Mouse (Mus musculus) right cerebral cortex, postnatal 14 days (tissue): Measurements from ENCODE around the gene Irx3.
A peak's percentile ranks its signal among the peaks of the same experiment; 100 is the strongest.

Experiments
- DNase-seq: peaks from one replicate; pipeline ENCODE4 v3.0.0; 2022

Gene Irx3

GRCm38 (mm10) chr8:91800523-91801240 lies 1.2 kb downstream of the Irx3 start:
- DNase-seq, result no peak

DNA sequence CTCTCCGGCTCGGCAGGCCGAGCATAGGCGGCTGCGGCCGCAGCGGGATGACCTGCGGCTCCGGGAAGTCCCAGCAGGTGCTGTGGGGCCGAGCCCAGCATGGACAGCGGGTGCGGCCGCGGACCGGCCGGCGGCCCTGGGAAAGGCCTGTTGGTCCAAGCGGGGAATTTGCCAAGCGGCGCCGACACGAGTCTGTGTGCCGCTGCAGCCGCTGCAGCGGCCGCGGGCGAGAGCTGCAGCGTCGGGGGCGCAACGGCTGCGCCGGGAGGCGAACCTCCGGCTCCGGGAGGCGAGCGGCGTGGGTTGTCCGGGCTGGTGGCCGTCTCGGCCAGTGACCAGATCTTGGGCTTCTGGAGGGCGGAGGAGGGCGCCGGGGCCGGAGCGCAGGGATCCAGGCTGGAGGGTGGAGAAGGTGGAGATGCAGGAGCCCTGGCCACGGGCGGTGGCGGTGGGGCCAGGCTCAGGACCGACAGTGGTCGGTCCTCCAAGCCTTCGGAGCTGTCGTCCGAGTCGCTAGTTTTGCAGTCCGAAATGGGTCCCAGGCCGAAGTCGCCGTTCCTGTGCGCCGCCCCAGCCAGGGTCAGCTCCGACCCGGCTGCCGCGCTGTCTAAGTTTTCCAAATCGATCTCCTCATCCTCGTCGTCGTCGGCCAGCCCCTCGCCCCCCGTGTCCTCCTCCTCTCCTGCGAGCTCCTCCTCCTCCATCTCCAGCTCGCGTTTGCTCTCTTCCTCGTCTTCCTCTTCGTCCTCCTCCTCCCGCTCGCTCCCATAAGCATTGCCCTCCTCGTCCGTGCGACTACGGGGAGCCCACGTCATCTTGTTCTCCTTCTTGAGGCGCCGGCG lies 2.0 kb downstream of the Irx3 start:
- DNase-seq, result no peak

DNA sequence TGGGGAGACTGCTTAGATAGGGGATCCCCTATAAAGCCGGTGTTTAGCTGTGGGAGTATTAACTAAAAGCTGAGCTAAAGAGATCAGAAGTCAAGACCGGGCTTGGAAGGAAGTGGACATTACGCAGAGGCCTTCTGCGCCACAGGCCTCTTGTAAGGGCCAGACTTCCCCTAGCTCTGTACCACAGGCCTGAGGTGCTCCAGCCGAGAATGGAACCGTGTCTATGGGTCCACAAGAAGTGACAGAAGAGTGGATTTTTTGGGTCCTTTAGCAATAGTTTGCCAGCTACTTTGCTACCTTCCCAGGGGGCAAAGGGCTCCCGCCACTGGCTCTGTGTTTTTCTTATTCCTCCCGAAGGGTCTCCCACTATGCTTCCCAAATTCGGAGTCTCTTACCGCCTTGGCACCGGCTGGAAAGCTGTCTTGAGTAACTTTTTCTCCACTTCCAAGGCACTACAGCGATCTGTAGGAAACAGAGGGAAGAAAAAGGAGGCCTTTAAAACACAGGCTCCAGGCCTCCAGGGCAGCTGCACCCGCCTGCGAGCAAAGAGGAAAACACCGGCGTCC lies 2.8 kb downstream of the Irx3 start:
- DNase-seq, result no peak

GRCm38 (mm10) chr8:91797626-91798271 lies 4.1 kb downstream of the Irx3 start:
- peak; percentile 31 for DNase-seq

- no peak for DNase-seq
Measured at GRCm38 (mm10) chr8:91793846-91794245, 8.0 kb downstream of the Irx3 start.

DNA sequence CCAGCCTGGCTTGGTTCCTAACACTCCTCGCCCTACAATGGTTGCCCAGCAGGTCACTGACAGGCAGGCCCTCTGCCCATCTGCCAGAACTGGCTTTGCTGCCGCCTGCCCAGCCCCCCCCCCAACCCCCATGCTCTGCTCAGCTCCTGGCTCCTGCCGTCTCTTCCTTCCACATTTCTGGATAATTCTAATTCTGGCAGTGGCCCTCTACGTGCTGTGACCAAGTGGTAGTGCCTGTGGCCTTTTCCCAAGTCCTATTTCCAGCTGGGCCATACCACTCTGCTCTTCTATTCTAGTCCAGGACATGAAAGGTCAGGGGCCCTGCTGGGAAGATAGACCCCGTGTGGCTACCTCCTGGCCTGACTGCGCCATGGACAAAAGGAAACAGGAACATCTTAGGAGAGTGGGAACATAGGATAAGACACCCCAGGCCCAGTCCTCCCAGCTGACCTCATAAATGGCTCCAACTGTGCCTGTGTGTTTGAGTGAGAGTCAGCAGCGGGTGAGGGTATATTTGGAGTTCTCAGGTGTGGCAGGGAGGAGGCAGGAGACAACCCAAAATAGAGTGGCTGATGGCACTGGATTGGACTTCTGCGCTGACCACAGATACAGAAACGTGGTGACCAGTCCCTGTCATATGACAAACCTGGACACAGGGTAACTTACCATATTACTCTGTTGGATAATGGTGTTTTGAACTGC lies 14.5 kb downstream of the Irx3 start:
- DNase-seq, result no peak

GRCm38 (mm10) chr8:91782940-91783339 lies 18.9 kb downstream of the Irx3 start:
- DNase-seq, result no peak

DNA sequence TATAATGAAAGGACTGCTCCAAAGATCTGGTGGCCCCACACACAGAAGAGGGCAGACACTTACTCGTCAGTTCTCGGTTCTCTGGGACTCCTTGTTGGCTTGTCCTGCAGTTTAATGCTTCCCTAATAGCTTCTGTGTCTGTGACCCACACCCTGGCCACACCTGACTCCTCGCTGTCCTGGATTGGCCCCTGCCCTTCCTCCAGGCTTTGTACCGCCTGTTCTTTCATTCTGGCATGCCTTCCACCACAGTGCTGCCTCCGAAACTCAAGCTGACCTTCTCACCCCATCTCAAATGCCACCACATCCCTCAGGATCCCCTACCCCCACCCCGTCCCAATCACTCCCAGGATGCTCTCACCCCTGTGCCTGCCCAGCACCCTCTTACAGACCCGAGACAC lies 19.7 kb downstream of the Irx3 start:
- DNase-seq, result no peak

GRCm38 (mm10) chr8:91780648-91781047 lies 21.2 kb downstream of the Irx3 start:
- no peak for DNase-seq

- DNase-seq, result no peak
Measured at GRCm38 (mm10) chr8:91768857-91769256, 33.0 kb downstream of the Irx3 start.

DNA sequence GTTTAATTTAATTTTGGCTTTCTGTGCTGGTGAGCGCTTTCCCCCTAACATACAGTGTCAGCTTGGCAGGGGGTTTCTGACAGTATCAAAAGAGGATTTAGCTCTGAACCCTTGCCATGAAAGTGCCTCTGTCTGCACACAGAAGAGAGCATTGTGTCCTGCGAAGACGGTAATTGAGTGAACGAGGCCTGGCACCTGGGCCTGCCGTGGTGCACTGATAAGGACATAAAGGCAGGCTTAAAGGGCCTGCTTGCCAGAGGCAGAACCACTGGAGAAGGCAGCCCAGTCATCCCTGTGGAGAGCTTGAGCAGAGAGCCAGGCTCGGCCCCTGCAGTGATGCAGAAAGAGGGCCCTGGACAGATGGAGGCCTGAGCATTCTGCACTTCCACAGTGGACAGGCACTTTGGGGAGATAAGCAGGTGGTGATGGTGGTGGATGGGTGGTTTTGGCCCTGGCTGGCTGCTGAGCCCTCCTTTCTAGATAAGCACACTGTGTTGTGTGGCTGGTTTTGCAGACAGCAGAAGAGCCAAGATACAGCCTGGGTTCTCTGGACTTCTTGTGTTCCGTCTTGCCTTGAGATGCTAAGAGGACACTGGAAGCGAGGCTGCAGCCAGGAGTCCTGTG lies 36.3 kb downstream of the Irx3 start:
- no peak for DNase-seq

GRCm38 (mm10) chr8:91755566-91755965 lies 46.3 kb downstream of the Irx3 start:
- no peak for DNase-seq

- no peak for DNase-seq
Measured at GRCm38 (mm10) chr8:91755062-91755461, 46.8 kb downstream of the Irx3 start.

- no peak for DNase-seq
Measured at GRCm38 (mm10) chr8:91750794-91751125, 51.1 kb downstream of the Irx3 start.

DNA sequence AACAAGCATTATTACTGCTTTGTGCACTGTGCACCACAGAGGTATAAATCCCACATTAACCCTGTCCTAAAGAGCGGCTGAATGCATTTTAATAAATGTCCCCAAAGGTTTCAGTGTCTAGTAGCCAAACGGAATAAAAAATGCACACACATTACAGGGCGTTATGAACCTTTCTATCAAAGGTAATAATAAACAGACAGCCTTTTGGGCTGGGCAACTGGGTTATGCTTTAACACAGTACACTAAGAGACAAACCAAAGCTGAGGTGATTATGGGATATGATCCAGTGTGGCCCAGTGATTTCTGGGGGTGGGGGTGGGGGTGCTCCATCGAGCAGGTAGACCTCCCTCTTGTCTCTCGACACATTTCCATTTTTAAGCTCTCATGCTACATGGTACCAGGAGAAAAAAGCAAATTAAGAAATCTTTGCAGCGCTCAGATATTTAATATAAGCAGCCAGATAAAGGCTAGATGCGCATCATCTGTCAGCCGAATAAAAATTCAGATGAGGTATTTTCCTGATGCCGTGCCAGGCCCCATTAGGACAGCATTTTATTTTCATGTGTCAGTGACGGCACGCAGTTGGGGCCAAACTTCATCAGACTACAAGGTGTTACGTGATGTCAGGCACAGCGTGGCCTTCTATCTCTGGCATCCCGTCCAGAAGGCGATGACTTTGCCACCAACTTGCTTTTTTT lies 51.6 kb downstream of the Irx3 start:
- DNase-seq, result no peak

DNA sequence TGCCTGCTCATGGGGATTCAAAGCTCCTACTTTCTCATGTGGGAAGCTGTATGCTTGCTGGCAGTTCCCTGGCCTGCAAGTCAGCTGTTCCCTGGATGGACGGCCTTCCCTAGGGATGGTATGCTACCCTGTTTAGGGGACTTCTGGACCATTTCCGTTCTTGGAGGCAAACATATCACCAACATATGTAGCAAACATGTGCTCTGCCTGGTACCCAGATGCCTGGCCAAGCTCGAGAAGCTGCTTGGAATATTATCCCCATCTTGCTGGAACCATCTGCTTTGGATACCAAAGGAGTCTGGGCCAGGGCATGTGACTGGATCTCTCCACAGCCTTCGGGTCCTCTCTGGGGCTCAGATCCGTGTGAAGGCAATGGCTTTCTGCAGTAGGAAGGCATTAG lies 52.5 kb downstream of the Irx3 start:
- no peak for DNase-seq
